Mouse (Mus musculus) gastrocnemius, postnatal 36 days (tissue): ENCODE results near the gene Bahcc1. TPM values are rescaled to one million over a fixed set of nuclear protein-coding genes. Genes with fewer than 3 reads are reported as not detected.

Experiments
- DNase-seq, 2 experiments: peaks; one replicate each; pipeline ENCODE4 v3.0.0; 2022
- intact Hi-C: fragments of 180-260 bp; cut with DNase I; formaldehyde crosslinking; loops from one replicate; pipeline ENCODE4 v1.15.1; 2025
- microRNA-seq, 2 experiments: library from miRNA; unstranded; fragments of <30 nt; microRNA quantifications; one replicate each; pipeline ENCODE4 v1.2.0; 2021
- total RNA-seq, 2 experiments: library from RNA; stranded (reverse); gene quantifications; 2 replicates each; pipeline ENCODE4 v1.2.3; 2021

Bahcc1 gene
- total RNA-seq, 2 experiments from 2014 or later, result 2.3 to 4.1 TPM

GRCm38 (mm10) chr11:120341661-120342060 lies 108.9 kb downstream of the Bahcc1 start:
- peak in 1 of 2 experiments; percentile 5 for DNase-seq
- intact Hi-C loops, result no loop called here

Small RNAs within 50 kb of the gene (microRNA-seq; reads per million reads assigned to microRNA genes)
- 0 reads per million in 2 experiments for gene Gm47297

Other genes with a start within 250 kb of the Bahcc1 start
- gene Aatk, start 185.8 kb upstream of the Bahcc1 start, total RNA-seq, result 1 to 10 TPM; 3.2 to 4.1 TPM
- 1 to 10 TPM; 6.6 to 8.0 TPM for gene Cep131, start 146.1 kb upstream of the Bahcc1 start, total RNA-seq
- 1 to 10 TPM; 4.2 to 5.6 TPM for gene Tepsin, start 134.2 kb upstream of the Bahcc1 start, total RNA-seq
- gene Ndufaf8, start 134.0 kb upstream of the Bahcc1 start, total RNA-seq, result 10 to 100 TPM; 32.1 to 32.9 TPM
- 10 to 100 TPM; 43.0 to 43.4 TPM for gene Slc38a10, start 81.6 kb upstream of the Bahcc1 start, total RNA-seq
- 100 to 1,000 TPM; 186 to 222 TPM for gene Actg1, start 115.6 kb downstream of the Bahcc1 start, total RNA-seq
- under 1 TPM; 0.31 to 0.37 TPM for gene Fscn2, start 128.6 kb downstream of the Bahcc1 start, total RNA-seq
- gene Faap100, start 145.8 kb downstream of the Bahcc1 start, total RNA-seq, result 10 to 100 TPM; 21.7 to 22.9 TPM
- 10 to 100 TPM; 67.6 to 71.0 TPM for gene Nploc4, start 204.8 kb downstream of the Bahcc1 start, total RNA-seq
- gene Tspan10, start 209.7 kb downstream of the Bahcc1 start, total RNA-seq, result under 1 TPM in 1 of 2 experiments, not detected in 1; 0.69 TPM
- gene Pde6g, start 220.6 kb downstream of the Bahcc1 start, total RNA-seq, result under 1 TPM in 1 of 2 experiments, not detected in 1; 0.89 TPM
- gene Oxld1, start 225.1 kb downstream of the Bahcc1 start, total RNA-seq, result 10 to 100 TPM; 21.4 to 25.6 TPM
- 1 to 10 TPM; 4.1 to 6.2 TPM for gene Ccdc137, start 225.2 kb downstream of the Bahcc1 start, total RNA-seq
- 1 to 10 TPM; 4.8 to 6.3 TPM for gene Arl16, start 234.7 kb downstream of the Bahcc1 start, total RNA-seq